Mouse (Mus musculus) skeletal muscle tissue, postnatal 0 days (tissue): ENCODE data around the gene 4930523C07Rik. TPM values are rescaled to one million over a fixed set of nuclear protein-coding genes. Genes with fewer than 3 reads are reported as not detected.

Source experiments
- polyA plus RNA-seq: library from polyadenylated mRNA; unstranded; fragments of >200 nt; fragmentation: Nextera tagmentation; extraction: Ambion mirVana; gene quantifications from 2 replicates; pipeline ENCODE4 v1.2.1, GENCODE M21; 2015

Gene 4930523C07Rik
- polyA plus RNA-seq: 17.1 and 21.0 TPM in 2 replicates

DNA sequence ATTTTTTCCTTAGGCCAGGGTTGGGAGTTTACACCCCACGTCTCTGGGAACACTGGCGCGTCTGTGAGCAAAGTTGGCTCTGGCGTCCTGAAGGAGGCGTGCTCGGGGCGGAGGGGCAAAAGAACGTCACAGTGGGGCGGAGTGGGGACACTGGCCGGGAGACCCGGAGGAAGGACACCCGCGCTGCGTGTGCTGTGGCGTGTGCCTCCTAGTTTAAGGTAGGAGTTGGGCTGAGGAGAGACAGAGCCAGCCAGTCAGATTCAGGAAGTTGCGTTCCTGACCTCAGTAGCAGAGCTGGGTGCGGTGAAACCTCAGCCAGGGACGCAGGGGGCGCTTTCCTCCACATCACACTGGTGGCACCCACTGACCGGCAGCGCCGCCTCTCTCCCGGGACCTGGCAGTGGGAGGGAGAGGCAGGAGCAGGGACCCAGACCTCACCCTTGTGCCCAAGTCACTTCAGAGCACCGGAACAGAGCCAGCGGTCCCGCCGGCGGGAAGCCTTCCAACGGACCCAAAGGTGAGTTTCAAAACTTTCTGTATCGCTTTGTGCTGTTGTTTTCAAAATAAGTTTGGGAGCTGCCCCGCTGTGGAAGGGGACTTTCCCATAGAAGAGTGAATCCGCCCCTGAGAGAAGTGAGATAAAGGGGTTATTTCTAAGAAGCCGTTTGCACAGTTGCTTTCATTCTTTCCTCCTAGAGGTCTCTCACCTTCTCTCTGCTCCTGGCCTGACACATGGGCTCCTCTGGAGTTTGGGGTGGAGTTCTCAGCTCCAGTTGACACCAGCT lies at the start of gene 4930523C07Rik:
4930523C07Rik (plus strand) TSS at position 146 of the 785 bp plus-strand sequence.

Other genes starting within 250 kb of the 4930523C07Rik start
- gene Tnn, start 109.2 kb downstream of the 4930523C07Rik start, polyA plus RNA-seq: 0.06 and 0.61 TPM in 2 replicates
- gene Mrps14, start 150.8 kb downstream of the 4930523C07Rik start, polyA plus RNA-seq: 245 and 246 TPM in 2 replicates
- gene Cacybp, start 168.5 kb downstream of the 4930523C07Rik start, polyA plus RNA-seq: 102 and 112 TPM in 2 replicates